Mouse (Mus musculus): ENCODE data around the gene Itga11.
A peak's percentile ranks its signal among the peaks of the same experiment; 100 is the strongest.

Itga11 gene

GRCm38 (mm10) chr9:62677641-62678549 lies at the start of gene Itga11:
Gene Itga11 (plus strand): TSS chr9:62677826.
- peak in 1 of 2 experiments; percentile 27 for DNase-seq (ENCODE audit: low spot score in 2 of 2)

GRCm38 (mm10) chr9:62630631-62631240 lies 46.9 kb upstream of the Itga11 start:
- peak; percentile 53 to 58 for DNase-seq (ENCODE audit: low spot score in 2 of 2)

GRCm38 (mm10) chr9:62632392-62632791 lies 45.2 kb upstream of the Itga11 start:
- peak; percentile 51 to 68 for DNase-seq (ENCODE audit: low spot score in 2 of 2)

- DNase-seq (ENCODE audit: low spot score in 2 of 2): no peak
These were observed 39.6 kb upstream of the Itga11 start for GRCm38 (mm10) chr9:62638045-62638444.

- DNase-seq (ENCODE audit: low spot score in 2 of 2): no peak
These were observed 37.9 kb upstream of the Itga11 start for GRCm38 (mm10) chr9:62639686-62640085.

- no peak for DNase-seq (ENCODE audit: low spot score in 2 of 2)
These were observed 37.4 kb upstream of the Itga11 start for GRCm38 (mm10) chr9:62640188-62640587.

DNA sequence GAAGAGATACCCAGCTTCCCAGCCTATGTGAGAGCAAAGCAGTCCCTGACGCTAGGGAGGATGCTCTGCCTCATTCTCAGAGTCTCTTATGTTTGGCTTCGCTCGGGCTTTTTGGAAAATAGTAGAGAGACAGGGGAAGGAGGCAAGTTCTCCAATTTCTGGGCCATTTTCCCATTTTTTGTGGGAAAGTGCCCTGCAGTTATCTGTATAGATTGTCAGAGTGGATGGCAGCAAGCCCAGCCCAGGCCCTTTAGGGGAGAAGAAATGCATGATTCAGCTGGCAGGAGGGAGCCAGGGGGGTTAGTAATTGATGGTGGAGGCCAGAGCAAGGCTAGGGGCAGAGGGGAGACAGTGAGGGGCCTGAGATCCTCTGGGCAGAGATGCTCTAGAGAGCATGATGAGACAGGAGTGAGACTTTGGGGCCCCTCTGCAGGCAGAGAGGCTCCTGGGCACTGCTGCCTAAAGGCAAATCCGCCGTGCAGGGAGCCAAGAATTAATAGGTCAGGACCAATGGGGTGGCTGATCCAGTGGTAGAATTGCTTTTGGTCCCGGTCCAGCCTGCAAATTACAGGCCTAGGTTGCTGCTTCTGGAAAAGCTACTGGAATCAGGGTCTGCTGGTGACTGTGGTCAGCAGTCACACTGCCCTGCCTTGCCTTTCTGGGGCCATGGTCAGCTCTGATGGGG lies 31.8 kb upstream of the Itga11 start:
- DNase-seq (ENCODE audit: low spot score in 2 of 2): no peak

GRCm38 (mm10) chr9:62646721-62647183 lies 30.9 kb upstream of the Itga11 start:
- DNase-seq (ENCODE audit: low spot score in 2 of 2): no peak

DNA sequence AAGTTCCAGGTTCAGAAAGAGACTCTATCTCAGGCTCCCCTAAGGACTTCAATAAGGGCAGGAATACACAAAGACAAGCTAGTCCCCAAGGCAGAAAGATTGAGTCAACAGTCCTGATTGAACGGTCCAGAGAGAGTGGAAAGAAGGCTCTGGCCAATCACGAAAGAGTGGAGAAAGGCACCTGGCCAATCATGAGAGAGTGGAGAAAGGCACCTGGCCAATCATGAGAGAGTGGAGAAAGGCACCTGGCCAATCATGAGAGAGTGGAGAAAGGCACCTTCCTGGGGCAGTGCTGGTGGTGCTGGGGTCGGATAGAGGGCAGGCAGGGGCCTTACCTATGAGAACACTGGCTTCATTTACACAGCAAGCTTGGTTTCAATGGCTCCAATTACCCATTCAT lies 28.2 kb upstream of the Itga11 start:
- no peak for DNase-seq (ENCODE audit: low spot score in 2 of 2)

DNA sequence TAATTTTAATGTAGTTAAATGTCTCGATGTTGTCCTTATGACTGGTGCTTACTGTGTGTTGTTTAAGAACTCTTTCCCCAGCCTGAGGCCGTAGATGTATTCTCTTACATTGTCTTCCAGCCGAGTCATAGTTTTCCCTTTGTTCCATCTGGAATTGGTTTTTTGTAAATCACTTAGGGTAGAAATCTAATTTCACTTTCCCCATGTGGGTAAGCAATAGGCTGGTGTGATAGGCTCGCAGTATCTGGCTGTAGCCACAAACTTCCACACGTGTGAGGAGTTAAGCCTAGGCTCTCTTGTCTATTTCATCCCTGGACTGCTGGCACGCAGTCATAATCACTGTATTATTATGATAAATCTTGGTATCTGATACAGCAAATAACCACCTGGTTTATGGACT lies 26.9 kb upstream of the Itga11 start:
- DNase-seq (ENCODE audit: low spot score in 2 of 2): no peak

DNA sequence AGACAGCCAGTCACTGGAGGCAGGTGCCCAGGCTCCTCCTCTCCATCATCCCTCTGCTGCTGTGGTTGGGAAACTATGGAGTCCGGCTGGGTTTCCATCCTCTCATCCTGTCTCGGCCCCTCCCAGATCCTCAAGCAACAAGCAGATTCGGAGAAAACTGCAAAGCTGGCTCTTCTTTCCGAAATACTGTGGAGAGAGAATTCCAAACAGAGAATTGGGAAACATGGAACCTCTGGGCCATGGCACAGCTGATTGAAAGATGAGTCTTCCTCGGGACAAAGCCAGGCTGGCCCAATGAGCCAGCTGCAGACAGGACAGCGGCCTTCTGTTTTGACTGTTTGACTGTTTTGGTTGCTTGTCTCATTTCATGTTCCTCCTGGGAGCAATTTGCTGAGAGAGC lies 23.3 kb upstream of the Itga11 start:
- no peak for DNase-seq (ENCODE audit: low spot score in 2 of 2)

GRCm38 (mm10) chr9:62658016-62658415 lies 19.6 kb upstream of the Itga11 start:
- no peak for DNase-seq (ENCODE audit: low spot score in 2 of 2)

DNA sequence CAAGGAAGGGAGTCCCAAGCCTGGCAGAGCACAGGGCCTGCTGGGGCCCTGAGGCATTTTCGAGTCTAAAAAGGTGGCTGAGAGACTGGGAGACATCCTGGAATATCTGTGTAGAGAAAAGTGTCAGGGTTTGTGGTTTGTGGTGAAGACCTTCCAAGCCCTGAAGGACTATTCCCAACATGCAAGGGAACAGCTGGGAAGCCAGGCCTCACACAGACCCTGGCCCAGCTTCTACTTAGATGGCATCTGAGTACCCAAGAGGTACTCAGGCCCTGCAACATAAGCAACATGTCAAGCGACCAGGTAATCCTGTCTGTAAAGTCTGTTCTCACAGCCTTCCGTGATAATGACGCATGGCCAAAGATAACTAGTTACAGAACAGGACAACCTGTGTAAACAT lies 18.6 kb upstream of the Itga11 start:
- DNase-seq (ENCODE audit: low spot score in 2 of 2): no peak

GRCm38 (mm10) chr9:62660971-62661370 lies 16.7 kb upstream of the Itga11 start:
- DNase-seq (ENCODE audit: low spot score in 2 of 2): peak in 1 of 2 experiments; percentile 22

DNA sequence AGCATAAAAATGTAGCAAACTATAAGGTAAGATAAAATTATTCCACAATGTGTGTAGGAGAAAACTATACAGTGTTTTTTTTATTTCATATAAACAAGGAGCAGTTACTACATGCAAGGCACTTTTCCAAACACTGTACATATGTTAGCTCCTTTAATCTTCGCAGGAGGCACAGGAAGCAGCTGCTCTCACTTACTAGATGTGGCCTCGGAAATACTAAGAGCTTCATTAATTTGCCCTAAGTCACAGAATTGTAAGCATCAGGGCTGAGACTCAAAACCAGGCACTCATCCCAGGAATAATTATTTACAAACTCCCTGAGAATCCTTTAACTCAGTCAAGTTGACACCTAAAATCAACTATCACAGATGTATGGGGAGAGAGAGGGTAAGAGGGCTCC lies 14.2 kb upstream of the Itga11 start:
- DNase-seq (ENCODE audit: low spot score in 2 of 2): no peak

GRCm38 (mm10) chr9:62664115-62664725 lies 13.4 kb upstream of the Itga11 start:
- no peak for DNase-seq (ENCODE audit: low spot score in 2 of 2)

GRCm38 (mm10) chr9:62665892-62666291 lies 11.7 kb upstream of the Itga11 start:
- DNase-seq (ENCODE audit: low spot score in 2 of 2): no peak

- no peak for DNase-seq (ENCODE audit: low spot score in 2 of 2)
These were observed 9.1 kb upstream of the Itga11 start for GRCm38 (mm10) chr9:62668503-62668902.

DNA sequence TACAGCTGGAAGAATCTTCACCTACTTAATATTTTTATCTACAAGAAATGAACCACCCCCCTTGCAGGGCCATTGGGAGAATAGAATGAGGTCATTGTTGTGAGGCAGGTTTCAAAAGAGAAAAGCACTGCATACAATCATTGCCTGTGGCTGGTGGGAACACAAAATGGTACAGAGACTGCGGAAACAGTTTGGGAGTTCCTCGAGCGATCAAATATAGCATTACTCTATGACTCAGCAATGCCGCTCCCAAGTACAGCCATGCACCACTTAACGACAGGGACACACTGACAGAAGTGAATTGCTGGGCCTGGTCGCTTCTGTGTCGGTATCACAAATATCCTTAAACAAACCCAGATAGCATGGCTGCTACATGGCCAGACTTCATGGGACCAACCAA lies 4.4 kb upstream of the Itga11 start:
- peak; percentile 20 to 37 for DNase-seq (ENCODE audit: low spot score in 2 of 2)

DNA sequence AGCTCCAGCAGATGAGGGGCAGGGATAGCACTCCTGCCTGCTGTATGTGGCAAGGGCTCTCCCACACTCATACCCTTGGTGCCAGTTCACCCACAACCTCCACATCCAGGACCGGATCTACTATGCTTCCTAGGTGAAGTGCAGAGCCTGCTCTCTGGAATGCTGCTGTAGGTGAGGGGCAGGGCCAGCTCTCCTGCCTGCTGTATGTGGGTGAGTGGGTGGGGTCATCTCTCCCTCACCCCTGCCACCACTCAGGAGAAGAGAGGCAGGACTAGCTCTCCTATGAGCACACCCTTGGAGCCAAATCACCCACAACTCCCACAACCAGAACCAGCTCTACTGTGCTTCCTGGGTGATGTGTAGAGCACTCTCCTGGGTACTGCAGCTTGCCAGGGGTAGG lies 2.5 kb upstream of the Itga11 start:
- no peak for DNase-seq (ENCODE audit: low spot score in 2 of 2)

DNA sequence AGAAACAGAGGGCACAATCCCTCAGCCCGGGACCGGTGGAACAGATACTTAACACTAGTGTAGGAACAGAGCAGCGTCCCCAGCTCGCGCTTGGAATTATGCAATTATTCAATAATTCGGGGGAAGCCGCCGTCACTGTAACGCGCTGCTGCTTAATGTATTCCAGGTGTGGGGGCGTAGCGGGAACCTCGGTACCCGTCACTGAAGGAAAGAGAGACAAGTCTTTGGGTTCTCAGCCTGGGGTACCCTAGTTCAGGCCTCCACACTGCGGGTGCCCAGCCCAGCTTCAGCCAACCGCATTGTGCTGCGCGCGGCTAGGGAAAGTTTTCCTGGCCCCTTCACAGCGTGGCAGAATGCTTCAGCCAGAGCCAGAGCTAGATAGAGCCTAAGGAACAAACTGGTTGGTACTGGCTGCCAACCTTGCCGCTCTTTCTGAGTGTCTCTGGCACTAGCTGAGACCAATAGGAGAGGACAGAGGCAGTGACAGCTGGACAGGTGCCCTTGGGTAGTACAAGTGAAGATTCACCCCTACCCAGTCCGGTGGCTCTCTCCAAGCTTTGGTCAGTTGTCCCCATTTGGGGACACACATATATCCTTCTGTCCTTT lies 1.0 kb downstream of the Itga11 start:
- DNase-seq (ENCODE audit: low spot score in 2 of 2): peak in 1 of 2 experiments; percentile 30

GRCm38 (mm10) chr9:62679398-62679797 lies 1.8 kb downstream of the Itga11 start:
- no peak for DNase-seq (ENCODE audit: low spot score in 2 of 2)

Measured in frontal cortex, postnatal 36 days (tissue).